Mouse (Mus musculus): ENCODE results near the gene Fgf22. TPM values are rescaled to one million over a fixed set of nuclear protein-coding genes. Genes with fewer than 3 reads are reported as not detected.
A peak's percentile ranks its signal among the peaks of the same experiment; 100 is the strongest.

The Fgf22 gene
- polyA plus RNA-seq, 1 experiment from 2014 or later: 0.38 TPM

DNA sequence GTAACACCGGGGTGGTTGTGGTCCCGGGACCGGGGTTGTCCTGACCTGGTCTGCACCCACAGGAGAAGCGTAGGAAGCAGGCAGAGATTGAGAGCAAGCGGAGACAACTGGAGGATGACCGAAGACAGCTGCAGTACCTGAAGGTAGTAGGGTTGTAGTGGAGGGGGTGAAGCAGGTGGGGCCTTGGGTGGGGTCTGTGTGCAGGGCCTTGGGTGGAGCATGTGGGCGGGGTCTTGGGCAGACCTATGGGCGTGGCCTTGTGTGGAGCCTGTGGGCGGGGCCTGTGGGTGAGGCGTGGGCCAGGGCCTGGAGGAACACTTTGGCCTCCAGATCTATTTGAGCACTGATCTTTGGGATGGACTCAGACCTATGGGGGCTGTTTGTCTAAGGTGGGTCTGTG, 52.1 kb downstream of the Fgf22 start:
- H3K9ac ChIP-seq (ENCODE audit: low read length): no peak overlapping the region
- H3K9me3 ChIP-seq (replicated peaks; ENCODE audit: control insufficient read depth, low read length): no peaks in the 10 kb centered on the region
- ATAC-seq (no peak), DNase-seq (ENCODE audit: low spot score) (no peak)
- H3K4me1 ChIP-seq (ENCODE audit: control insufficient read depth, insufficient read depth, low read length): peaks cover 26% of the 10 kb centered on the region
- no peaks in the 10 kb centered on the region for H3K27me3 ChIP-seq (replicated peaks; ENCODE audit: control insufficient read depth, insufficient read depth, low read length)
- H3K4me2 ChIP-seq (ENCODE audit: low read length): no peak overlapping the region
- H3K4me3 ChIP-seq (ENCODE audit: low read depth, low read length): no peak overlapping the region
- no peak overlapping the region for H3K27ac ChIP-seq (ENCODE audit: low read depth, low read length)
- peaks cover 48% of the 10 kb centered on the region for H3K36me3 ChIP-seq (ENCODE audit: control insufficient read depth, insufficient read depth, low read length)
- WGBS: 84% methylated on average over 10 of the region's 10 CpGs

DNA sequence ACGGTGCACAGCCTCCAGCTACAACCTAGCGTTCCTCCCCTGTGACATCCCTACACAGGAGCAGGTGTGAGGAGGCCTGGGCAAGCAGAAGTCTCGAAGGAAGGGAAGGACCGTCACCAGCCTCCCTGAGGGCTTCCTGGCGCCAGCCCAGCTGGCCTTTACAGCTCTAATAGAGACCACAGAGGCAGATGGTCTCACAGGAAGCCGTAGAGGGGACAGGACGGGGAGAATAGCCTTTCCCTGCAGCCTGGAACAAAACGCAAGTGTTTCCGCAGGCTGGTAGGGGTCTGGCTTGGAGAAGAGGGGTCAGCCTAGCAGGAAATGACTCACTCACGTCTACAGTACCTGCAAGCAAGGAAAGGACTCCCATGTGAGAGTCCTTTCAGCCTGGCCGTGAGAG, 53.0 kb downstream of the Fgf22 start:
- H3K36me3 ChIP-seq (ENCODE audit: control insufficient read depth, insufficient read depth, low read length): peaks cover 55% of the 10 kb centered on the region
- peaks cover 17% of the 10 kb centered on the region for H3K4me1 ChIP-seq (ENCODE audit: control insufficient read depth, insufficient read depth, low read length)
- no peaks in the 10 kb centered on the region for H3K27me3 ChIP-seq (replicated peaks; ENCODE audit: control insufficient read depth, insufficient read depth, low read length)
- H3K27ac ChIP-seq (ENCODE audit: low read depth, low read length): peak overlapping the region; percentile 48; the same call in 1 of the 2 replicates
- no peak overlapping the region for H3K4me3 ChIP-seq (ENCODE audit: low read depth, low read length)
- 68% methylated on average over 11 of the region's 11 CpGs for WGBS
- no peak overlapping the region for H3K9ac ChIP-seq (ENCODE audit: low read length)
- H3K4me2 ChIP-seq (ENCODE audit: low read length): no peak overlapping the region
- H3K9me3 ChIP-seq (replicated peaks; ENCODE audit: control insufficient read depth, low read length): no peaks in the 10 kb centered on the region
- no peak for ATAC-seq
- DNase-seq (ENCODE audit: low spot score): no peak

Other genes starting within 250 kb of the Fgf22 start
- gene Plpp2, start 221.3 kb upstream of the Fgf22 start, polyA plus RNA-seq (2014; fragmentation: Nextera tagmentation; extraction: Ambion mirVana): 9.4 and 12.5 TPM in 2 replicates
- gene Mier2, start 199.9 kb upstream of the Fgf22 start, polyA plus RNA-seq (2014; fragmentation: Nextera tagmentation; extraction: Ambion mirVana): 35.3 and 43.7 TPM in 2 replicates
- not detected in 2 replicates for gene Theg, start 167.7 kb upstream of the Fgf22 start, polyA plus RNA-seq (2014; fragmentation: Nextera tagmentation; extraction: Ambion mirVana)
- 0.46 and 0.52 TPM in 2 replicates for gene C2cd4c, start 141.1 kb upstream of the Fgf22 start, polyA plus RNA-seq (2014; fragmentation: Nextera tagmentation; extraction: Ambion mirVana)
- gene Shc2, start 117.2 kb upstream of the Fgf22 start, polyA plus RNA-seq (2014; fragmentation: Nextera tagmentation; extraction: Ambion mirVana): 5.9 and 6.5 TPM in 2 replicates
- 0.14 and 0.17 TPM in 2 replicates for gene Odf3l2, start 109.3 kb upstream of the Fgf22 start, polyA plus RNA-seq (2014; fragmentation: Nextera tagmentation; extraction: Ambion mirVana)
- gene Madcam1, start 90.5 kb upstream of the Fgf22 start, polyA plus RNA-seq (2014; fragmentation: Nextera tagmentation; extraction: Ambion mirVana): 1.1 and 1.2 TPM in 2 replicates
- 101 and 105 TPM in 2 replicates for gene Tpgs1, start 85.7 kb upstream of the Fgf22 start, polyA plus RNA-seq (2014; fragmentation: Nextera tagmentation; extraction: Ambion mirVana)
- 76.0 and 76.9 TPM in 2 replicates for gene Cdc34, start 72.9 kb upstream of the Fgf22 start, polyA plus RNA-seq (2014; fragmentation: Nextera tagmentation; extraction: Ambion mirVana)
- 1.4 and 1.5 TPM in 2 replicates for gene Gzmm, start 66.1 kb upstream of the Fgf22 start, polyA plus RNA-seq (2014; fragmentation: Nextera tagmentation; extraction: Ambion mirVana)
- gene Bsg, start 50.6 kb upstream of the Fgf22 start, polyA plus RNA-seq (2014; fragmentation: Nextera tagmentation; extraction: Ambion mirVana): 725 and 788 TPM in 2 replicates
- 0.32 and 0.56 TPM in 2 replicates for gene Hcn2, start 38.4 kb upstream of the Fgf22 start, polyA plus RNA-seq (2014; fragmentation: Nextera tagmentation; extraction: Ambion mirVana)
- 32.1 and 33.4 TPM in 2 replicates for gene Polrmt, start 8.5 kb upstream of the Fgf22 start, polyA plus RNA-seq (2014; fragmentation: Nextera tagmentation; extraction: Ambion mirVana)
- gene Rnf126, start 11.9 kb downstream of the Fgf22 start, polyA plus RNA-seq (2014; fragmentation: Nextera tagmentation; extraction: Ambion mirVana): 60.6 and 75.7 TPM in 2 replicates
- gene Fstl3, start 22.2 kb downstream of the Fgf22 start, polyA plus RNA-seq (2014; fragmentation: Nextera tagmentation; extraction: Ambion mirVana): 0.58 and 0.96 TPM in 2 replicates
- 0.37 TPM in 1 of 2 replicates, not detected in the other for gene Prss57, start 35.9 kb downstream of the Fgf22 start, polyA plus RNA-seq (2014; fragmentation: Nextera tagmentation; extraction: Ambion mirVana)
- gene Palm, start 38.5 kb downstream of the Fgf22 start, polyA plus RNA-seq (2014; fragmentation: Nextera tagmentation; extraction: Ambion mirVana): 182 and 257 TPM in 2 replicates
- 0.41 and 0.51 TPM in 2 replicates for gene Misp, start 65.9 kb downstream of the Fgf22 start, polyA plus RNA-seq (2014; fragmentation: Nextera tagmentation; extraction: Ambion mirVana)
- gene Ptbp1, start 99.4 kb downstream of the Fgf22 start, polyA plus RNA-seq (2014; fragmentation: Nextera tagmentation; extraction: Ambion mirVana): 98.2 and 109 TPM in 2 replicates
- gene Prtn3, start 119.4 kb downstream of the Fgf22 start, polyA plus RNA-seq (2014; fragmentation: Nextera tagmentation; extraction: Ambion mirVana): 16.9 and 17.1 TPM in 2 replicates
- gene Plppr3, start 119.6 kb downstream of the Fgf22 start, polyA plus RNA-seq (2014; fragmentation: Nextera tagmentation; extraction: Ambion mirVana): 224 and 298 TPM in 2 replicates
- gene Elane, start 131.2 kb downstream of the Fgf22 start, polyA plus RNA-seq (2014; fragmentation: Nextera tagmentation; extraction: Ambion mirVana): 0.36 TPM in 1 of 2 replicates, not detected in the other
- not detected in 2 replicates for gene Cfd, start 135.8 kb downstream of the Fgf22 start, polyA plus RNA-seq (2014; fragmentation: Nextera tagmentation; extraction: Ambion mirVana)
- gene Med16, start 153.8 kb downstream of the Fgf22 start, polyA plus RNA-seq (2014; fragmentation: Nextera tagmentation; extraction: Ambion mirVana): 40.5 and 47.6 TPM in 2 replicates
- 6.0 and 21.9 TPM in 2 replicates for gene Gm26602, start 155.8 kb downstream of the Fgf22 start, polyA plus RNA-seq (2014; fragmentation: Nextera tagmentation; extraction: Ambion mirVana)
- 1.6 and 1.8 TPM in 2 replicates for gene Kiss1r, start 161.9 kb downstream of the Fgf22 start, polyA plus RNA-seq (2014; fragmentation: Nextera tagmentation; extraction: Ambion mirVana)
- gene R3hdm4, start 166.1 kb downstream of the Fgf22 start, polyA plus RNA-seq (2014; fragmentation: Nextera tagmentation; extraction: Ambion mirVana): 175 and 197 TPM in 2 replicates
- 1.1 and 2.3 TPM in 2 replicates for gene Arid3a, start 172.0 kb downstream of the Fgf22 start, polyA plus RNA-seq (2014; fragmentation: Nextera tagmentation; extraction: Ambion mirVana)
- gene Wdr18, start 205.1 kb downstream of the Fgf22 start, polyA plus RNA-seq (2014; fragmentation: Nextera tagmentation; extraction: Ambion mirVana): 96.4 and 101 TPM in 2 replicates
- gene Grin3b, start 215.6 kb downstream of the Fgf22 start, polyA plus RNA-seq (2014; fragmentation: Nextera tagmentation; extraction: Ambion mirVana): 0.23 and 0.40 TPM in 2 replicates
- gene Tmem259, start 229.3 kb downstream of the Fgf22 start, polyA plus RNA-seq (2014; fragmentation: Nextera tagmentation; extraction: Ambion mirVana): 10.5 and 13.4 TPM in 2 replicates
- gene Cnn2, start 233.5 kb downstream of the Fgf22 start, polyA plus RNA-seq (2014; fragmentation: Nextera tagmentation; extraction: Ambion mirVana): 33.2 and 40.0 TPM in 2 replicates
- 2.1 and 3.1 TPM in 2 replicates for gene Abca7, start 241.4 kb downstream of the Fgf22 start, polyA plus RNA-seq (2014; fragmentation: Nextera tagmentation; extraction: Ambion mirVana)